Comparison of ENCODE assay signal across 8 mouse cellular contexts in genomic region chr3:51075219-51075920, GRCm38 (mm10).
DNase-seq lines count a peak whose midpoint lies in the region; ATAC-seq lines count a peak whose summit lies in the region.

No protein-coding gene starts in this region.

- no peaks in the 10 kb centered on the region for H3K9me3 ChIP-seq in limb, embryonic 15.5 days
- no peaks in the 10 kb centered on the region for H3K9me3 ChIP-seq in liver, embryonic 11.5 days (ENCODE audit: control insufficient read depth, low read length)

- 33% methylated on average over 10 of the region's 10 CpGs for WGBS in limb, embryonic 15.5 days
- WGBS in liver, embryonic 11.5 days, result 76% methylated on average over 10 of the region's 10 CpGs

- no peak overlapping the region for H3K4me3 ChIP-seq in limb, embryonic 15.5 days
- H3K4me3 ChIP-seq in liver, embryonic 11.5 days (ENCODE audit: low read depth, low read length), result no peak overlapping the region

- no peak overlapping the region for H3K9ac ChIP-seq in limb, embryonic 15.5 days
- no peak overlapping the region for H3K9ac ChIP-seq in liver, embryonic 11.5 days (ENCODE audit: low read depth, low read length)

- ATAC-seq in limb, embryonic 15.5 days (ENCODE audit: insufficient number of reproducible peaks, low FRiP score, low TSS enrichment, low read depth), result peak; percentile 72
- ATAC-seq in liver, embryonic 11.5 days (replicated peaks; ENCODE audit: low FRiP score), result no peak

- no peaks in the 10 kb centered on the region for H3K27me3 ChIP-seq in limb, embryonic 15.5 days
- no peaks in the 10 kb centered on the region for H3K27me3 ChIP-seq in liver, embryonic 11.5 days (replicated peaks; ENCODE audit: control insufficient read depth, insufficient read depth, low read length)

- peak; percentile 46 for DNase-seq in kidney, adult 9 months
- no peak for DNase-seq in kidney, adult 11 months
- DNase-seq in cerebellum, adult 11-12 months, result peak; percentile 47
- peak; percentile 8 to 17 for DNase-seq in gastrocnemius, adult 8-10 months (ENCODE audit: low spot score in 2 of 2)
- DNase-seq in testis, postnatal 14 days (ENCODE audit: low spot score), result no peak
- DNase-seq in kidney, postnatal 10 days, result no peak
- DNase-seq in liver, embryonic 11.5 days (ENCODE audit: low spot score), result no peak

- H3K36me3 ChIP-seq in limb, embryonic 15.5 days, result no peaks in the 10 kb centered on the region
- no peaks in the 10 kb centered on the region for H3K36me3 ChIP-seq in liver, embryonic 11.5 days (ENCODE audit: control insufficient read depth, insufficient read depth, low read length)

- peaks cover 30% of the 10 kb centered on the region for H3K4me1 ChIP-seq in limb, embryonic 15.5 days
- no peaks in the 10 kb centered on the region for H3K4me1 ChIP-seq in liver, embryonic 11.5 days (replicated peaks; ENCODE audit: control insufficient read depth, insufficient read depth, low read length)

- peak overlapping the region; percentile 54; the same call in 1 of the 2 replicates for H3K27ac ChIP-seq in limb, embryonic 15.5 days
- H3K27ac ChIP-seq in liver, embryonic 11.5 days (ENCODE audit: low read depth, low read length), result no peak overlapping the region

- no peak overlapping the region for H3K4me2 ChIP-seq in limb, embryonic 15.5 days
- no peak overlapping the region for H3K4me2 ChIP-seq in liver, embryonic 11.5 days

Comparison
In these comparisons a context has a peak if more than half of its experiments do, and no peak if none do; other contexts are left out.
1. DNase-seq: peak in kidney, adult 9 months (single experiment), cerebellum, adult 11-12 months (single experiment) and gastrocnemius, adult 8-10 months (2 of 2); none in kidney, adult 11 months (single experiment), testis, postnatal 14 days (single experiment), kidney, postnatal 10 days (single experiment) and liver, embryonic 11.5 days (single experiment).